ENCODE assay signal across 7 mouse cellular contexts in genomic region chr2:152399122-152399542, GRCm38 (mm10). TPM values are rescaled to one million over a fixed set of nuclear protein-coding genes. Genes with fewer than 3 reads are reported as not detected.
DNase-seq lines count a peak whose midpoint lies in the region; ATAC-seq lines count a peak whose summit lies in the region.

No protein-coding gene starts in this region.

- H3K27ac ChIP-seq in neural tube, embryonic 11.5 days (ENCODE audit: low read depth, low read length), result peak overlapping the region; percentile 100
- peak overlapping the region; percentile 99 for H3K27ac ChIP-seq in forebrain, embryonic 10.5 days
- H3K27ac ChIP-seq in limb, embryonic 13.5 days, result peak overlapping the region; percentile 99
- H3K27ac ChIP-seq in stomach, embryonic 15.5 days, result peak overlapping the region; percentile 100

- peak overlapping the region; percentile 93 for H3K4me2 ChIP-seq in neural tube, embryonic 11.5 days (ENCODE audit: low read depth)
- peak overlapping the region; percentile 94 for H3K4me2 ChIP-seq in limb, embryonic 13.5 days (replicated peaks)
- peak overlapping the region; percentile 90 for H3K4me2 ChIP-seq in stomach, embryonic 15.5 days

- peak overlapping the region; percentile 97 for H3K9ac ChIP-seq in neural tube, embryonic 11.5 days (ENCODE audit: low read length)
- H3K9ac ChIP-seq in limb, embryonic 13.5 days, result peak overlapping the region; percentile 68
- H3K9ac ChIP-seq in stomach, embryonic 15.5 days, result 0 out of 2 replicates have a peak overlapping the region, but pooled peaks have one; percentile 9

- H3K4me3 ChIP-seq in neural tube, embryonic 11.5 days (ENCODE audit: low read depth, low read length), result peak overlapping the region; percentile 92
- peak overlapping the region; percentile 94 for H3K4me3 ChIP-seq in forebrain, embryonic 10.5 days
- peak overlapping the region; percentile 92 for H3K4me3 ChIP-seq in limb, embryonic 13.5 days
- peak overlapping the region; percentile 87 for H3K4me3 ChIP-seq in stomach, embryonic 15.5 days (replicated peaks)

- DNase-seq in neural tube, embryonic 11.5 days (ENCODE audit: low spot score), result no peak
- DNase-seq in neural tube, embryonic 10.5 days (ENCODE audit: extremely low spot score, low spot score), result no peak
- DNase-seq in forebrain, embryonic 10.5 days (ENCODE audit: extremely low spot score, low spot score), result no peak
- DNase-seq in spleen, postnatal 14 days (ENCODE audit: low spot score in 2 of 2), result no peak
- DNase-seq in urinary bladder, adult 18-20 months (ENCODE audit: low spot score in 2 of 2), result no peak

- 0 out of 2 replicates have a peak, but pooled peaks have one; percentile 0 for ATAC-seq in neural tube, embryonic 11.5 days (ENCODE audit: insufficient read depth, low FRiP score, low TSS enrichment)
- no peak for ATAC-seq in limb, embryonic 13.5 days (ENCODE audit: low FRiP score, low read depth)
- peak; percentile 1; the same call in 1 of the 2 replicates for ATAC-seq in stomach, embryonic 15.5 days (ENCODE audit: insufficient read depth, low FRiP score, low read depth)

- 2% methylated on average over 13 of the region's 13 CpGs for WGBS in neural tube, embryonic 11.5 days
- under 1% methylated on average over 13 of the region's 13 CpGs for WGBS in forebrain, embryonic 10.5 days
- WGBS in limb, embryonic 13.5 days, result under 1% methylated on average over 13 of the region's 13 CpGs
- WGBS in stomach, embryonic 15.5 days, result under 1% methylated on average over 13 of the region's 13 CpGs

- peaks cover 18% of the 10 kb centered on the region for H3K4me1 ChIP-seq in neural tube, embryonic 11.5 days (ENCODE audit: control insufficient read depth, insufficient read depth, low read length)
- H3K4me1 ChIP-seq in forebrain, embryonic 10.5 days, result peaks cover 49% of the 10 kb centered on the region
- peaks cover 30% of the 10 kb centered on the region for H3K4me1 ChIP-seq in limb, embryonic 13.5 days
- peaks cover 25% of the 10 kb centered on the region for H3K4me1 ChIP-seq in stomach, embryonic 15.5 days

- H3K9me3 ChIP-seq in neural tube, embryonic 11.5 days (ENCODE audit: control insufficient read depth, low read length), result no peaks in the 10 kb centered on the region
- H3K9me3 ChIP-seq in forebrain, embryonic 10.5 days, result no peaks in the 10 kb centered on the region
- H3K9me3 ChIP-seq in limb, embryonic 13.5 days, result no peaks in the 10 kb centered on the region
- no peaks in the 10 kb centered on the region for H3K9me3 ChIP-seq in stomach, embryonic 15.5 days

- H3K27me3 ChIP-seq in neural tube, embryonic 11.5 days (ENCODE audit: control insufficient read depth, insufficient read depth, low read length), result no peaks in the 10 kb centered on the region
- H3K27me3 ChIP-seq in forebrain, embryonic 10.5 days (ENCODE audit: poor library complexity, severe bottlenecking), result no peaks in the 10 kb centered on the region
- no peaks in the 10 kb centered on the region for H3K27me3 ChIP-seq in limb, embryonic 13.5 days
- H3K27me3 ChIP-seq in stomach, embryonic 15.5 days (replicated peaks), result no peaks in the 10 kb centered on the region

- no peaks in the 10 kb centered on the region for H3K36me3 ChIP-seq in neural tube, embryonic 11.5 days (ENCODE audit: control insufficient read depth, insufficient read depth, low read length)
- H3K36me3 ChIP-seq in forebrain, embryonic 10.5 days (replicated peaks), result peaks cover 11% of the 10 kb centered on the region
- peaks cover 7% of the 10 kb centered on the region for H3K36me3 ChIP-seq in limb, embryonic 13.5 days
- H3K36me3 ChIP-seq in stomach, embryonic 15.5 days, result peaks cover 6% of the 10 kb centered on the region; the same call in 1 of the 2 replicates

RNA-seq across cellular contexts. Expression of gene Sox12, which starts 1.3 kb away (rescaled TPM):
- 19.1 and 21.4 TPM in 2 replicates for polyA plus RNA-seq in neural tube, embryonic 11.5 days (2014; fragmentation: Nextera tagmentation; extraction: Ambion mirVana)
- polyA plus RNA-seq in forebrain, embryonic 10.5 days (2016; fragmentation: Nextera tagmentation; extraction: Ambion mirVana), result 9.3 and 9.5 TPM in 2 replicates
- polyA plus RNA-seq in limb, embryonic 13.5 days (2015; fragmentation: Nextera tagmentation; extraction: Ambion mirVana), result 11.3 and 11.9 TPM in 2 replicates
- 7.2 and 8.0 TPM in 2 replicates for polyA plus RNA-seq in stomach, embryonic 15.5 days (2015; fragmentation: Nextera tagmentation; extraction: Ambion mirVana)

RNA-seq across cellular contexts. Expression of gene Zcchc3, which starts 15.7 kb away (rescaled TPM):
- 52.7 and 55.2 TPM in 2 replicates for polyA plus RNA-seq in neural tube, embryonic 11.5 days (2014; fragmentation: Nextera tagmentation; extraction: Ambion mirVana)
- polyA plus RNA-seq in forebrain, embryonic 10.5 days (2016; fragmentation: Nextera tagmentation; extraction: Ambion mirVana), result 46.5 and 50.0 TPM in 2 replicates
- 45.5 and 48.6 TPM in 2 replicates for polyA plus RNA-seq in limb, embryonic 13.5 days (2015; fragmentation: Nextera tagmentation; extraction: Ambion mirVana)
- 40.0 and 40.1 TPM in 2 replicates for polyA plus RNA-seq in stomach, embryonic 15.5 days (2015; fragmentation: Nextera tagmentation; extraction: Ambion mirVana)

RNA-seq across cellular contexts. Expression of gene 6820408C15Rik, which starts 16.3 kb away (rescaled TPM):
- 0.22 and 0.52 TPM in 2 replicates for polyA plus RNA-seq in neural tube, embryonic 11.5 days (2014; fragmentation: Nextera tagmentation; extraction: Ambion mirVana)
- polyA plus RNA-seq in forebrain, embryonic 10.5 days (2016; fragmentation: Nextera tagmentation; extraction: Ambion mirVana), result 0.76 and 1.0 TPM in 2 replicates
- 0.18 and 0.19 TPM in 2 replicates for polyA plus RNA-seq in limb, embryonic 13.5 days (2015; fragmentation: Nextera tagmentation; extraction: Ambion mirVana)
- polyA plus RNA-seq in stomach, embryonic 15.5 days (2015; fragmentation: Nextera tagmentation; extraction: Ambion mirVana), result 0.52 and 0.85 TPM in 2 replicates

RNA-seq across cellular contexts. Expression of gene Nrsn2, which starts 22.7 kb away (rescaled TPM):
- polyA plus RNA-seq in neural tube, embryonic 11.5 days (2014; fragmentation: Nextera tagmentation; extraction: Ambion mirVana), result 7.6 TPM in 2 replicates
- 1.1 and 2.4 TPM in 2 replicates for polyA plus RNA-seq in forebrain, embryonic 10.5 days (2016; fragmentation: Nextera tagmentation; extraction: Ambion mirVana)
- 4.4 and 4.6 TPM in 2 replicates for polyA plus RNA-seq in limb, embryonic 13.5 days (2015; fragmentation: Nextera tagmentation; extraction: Ambion mirVana)
- 2.0 and 2.3 TPM in 2 replicates for polyA plus RNA-seq in stomach, embryonic 15.5 days (2015; fragmentation: Nextera tagmentation; extraction: Ambion mirVana)

RNA-seq across cellular contexts. Expression of gene Trib3, which starts 55.3 kb away (rescaled TPM):
- 1.1 and 1.4 TPM in 2 replicates for polyA plus RNA-seq in neural tube, embryonic 11.5 days (2014; fragmentation: Nextera tagmentation; extraction: Ambion mirVana)
- 2.3 and 3.1 TPM in 2 replicates for polyA plus RNA-seq in forebrain, embryonic 10.5 days (2016; fragmentation: Nextera tagmentation; extraction: Ambion mirVana)
- 1.5 and 2.2 TPM in 2 replicates for polyA plus RNA-seq in limb, embryonic 13.5 days (2015; fragmentation: Nextera tagmentation; extraction: Ambion mirVana)
- 2.1 and 2.2 TPM in 2 replicates for polyA plus RNA-seq in stomach, embryonic 15.5 days (2015; fragmentation: Nextera tagmentation; extraction: Ambion mirVana)

Comparison
In these comparisons a context has a peak if more than half of its experiments do, and no peak if none do; other contexts are left out.
1. H3K9ac ChIP-seq: peak in every context shown above with its lines; median percentile 97 in neural tube, embryonic 11.5 days; 68 in limb, embryonic 13.5 days; 9 in stomach, embryonic 15.5 days.